Mouse (Mus musculus) megakaryocyte progenitor cell, adult 5-6 weeks (primary cell): ENCODE results near the gene B9d1. TPM values are rescaled to one million over a fixed set of nuclear protein-coding genes. Genes with fewer than 3 reads are reported as not detected.
A peak's percentile ranks its signal among the peaks of the same experiment; 100 is the strongest.

Source experiments
- ATAC-seq: replicated peaks from 2 replicates; pipeline ENCODE4 v1.8.0; 2016; ENCODE audit warnings: mild to moderate bottlenecking, moderate TSS enrichment, inconsistent platforms; ENCODE audit not compliant: poor library complexity
- total RNA-seq, 2 experiments: library from RNA; stranded (forward) in 1 of 2; stranded (reverse) in 1 of 2; fragments of 157-497, 149-512 nt in 1 of 2; fragments of 200-1000 nt in 1 of 2; gene quantifications; 2 replicates each; pipeline versions ENCODE4 v1.2.3 to v1.2.4; 2015 to 2017

The B9d1 gene
- total RNA-seq, 2 experiments from 2014 or later = 0.92 to 1.3 TPM

DNA sequence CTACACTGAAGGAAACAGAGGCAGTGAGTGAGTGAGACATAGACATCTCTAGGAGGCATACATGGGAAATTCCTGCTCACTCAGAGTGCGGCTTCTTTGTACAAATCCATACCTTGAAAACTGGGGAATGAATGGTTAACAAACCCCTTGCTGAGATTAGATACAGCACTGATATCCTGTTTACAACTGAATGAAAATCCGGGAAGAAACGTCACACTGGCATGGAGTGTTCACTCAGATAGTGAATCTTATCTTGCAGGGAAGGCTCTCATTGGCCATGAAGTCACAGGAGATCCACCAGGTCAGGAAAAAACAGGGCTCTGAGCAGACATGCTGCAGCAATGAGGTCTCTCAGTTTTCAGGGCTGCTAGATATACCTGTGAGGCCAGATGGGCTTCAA lies 32.0 kb downstream of the B9d1 start:
- no peak for ATAC-seq

GRCm38 (mm10) chr11:61537362-61537761 lies 32.4 kb downstream of the B9d1 start:
- ATAC-seq = no peak

DNA sequence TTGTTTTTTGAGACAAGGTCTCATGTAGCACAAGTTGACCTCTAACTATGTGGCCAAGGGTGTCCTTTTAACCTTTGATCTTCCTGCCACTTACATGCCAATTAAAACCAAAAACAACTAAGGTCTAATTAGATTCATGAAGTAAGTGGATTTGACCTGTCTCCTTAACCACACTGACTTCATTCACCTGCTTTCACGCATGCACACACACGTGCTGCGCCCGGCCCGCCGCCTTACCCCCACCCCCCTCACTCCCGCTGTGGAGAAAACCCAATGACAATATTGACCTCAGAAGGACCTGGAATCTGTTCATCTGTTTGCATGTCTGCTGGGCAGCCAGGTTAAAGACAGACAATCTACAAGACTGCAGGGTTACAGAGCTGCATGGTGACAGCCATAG lies 35.7 kb downstream of the B9d1 start:
- ATAC-seq = no peak

- ATAC-seq = no peak
These were observed 36.2 kb downstream of the B9d1 start for GRCm38 (mm10) chr11:61541106-61541505.

DNA sequence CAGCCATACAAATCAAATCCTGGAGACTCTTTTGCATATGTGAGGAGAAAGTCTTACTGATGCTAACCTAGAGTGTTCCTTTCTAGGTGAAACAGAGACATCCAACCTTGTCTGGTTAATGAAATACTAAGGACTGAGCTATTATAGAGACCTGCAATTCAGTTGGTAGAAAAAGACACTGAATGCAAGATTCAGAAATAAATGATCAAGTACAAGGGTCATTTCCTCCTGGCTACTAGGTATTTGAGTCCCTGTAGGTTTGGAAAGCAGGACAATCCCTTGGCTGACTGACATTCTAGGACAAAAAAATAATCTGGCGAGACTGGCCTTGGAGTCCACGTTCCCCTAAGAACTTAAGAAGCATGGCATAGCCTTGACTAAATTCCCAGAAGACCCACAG lies 40.6 kb downstream of the B9d1 start:
- ATAC-seq = no peak

GRCm38 (mm10) chr11:61546452-61546851 lies 41.5 kb downstream of the B9d1 start:
- no peak for ATAC-seq

GRCm38 (mm10) chr11:61547710-61548109 lies 42.8 kb downstream of the B9d1 start:
- ATAC-seq = no peak

DNA sequence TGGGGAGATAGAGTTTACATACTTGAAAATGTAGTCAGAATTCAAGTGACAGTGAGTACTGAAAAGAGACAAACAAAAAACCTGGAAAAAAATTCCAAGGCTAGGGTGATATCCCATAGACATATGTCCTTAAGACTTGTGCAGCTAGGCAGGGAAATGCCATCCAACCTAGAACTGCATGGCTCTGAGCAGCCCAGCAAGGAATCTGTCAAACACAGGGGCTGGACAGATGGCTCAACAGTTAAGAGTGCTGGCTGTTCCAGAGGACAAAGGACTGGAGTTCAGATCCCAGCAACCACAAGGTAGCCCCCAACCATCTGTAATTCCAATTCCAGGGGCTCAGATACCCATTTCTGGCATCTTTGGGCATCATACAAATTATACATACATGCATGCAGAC lies 45.7 kb downstream of the B9d1 start:
- ATAC-seq = no peak

DNA sequence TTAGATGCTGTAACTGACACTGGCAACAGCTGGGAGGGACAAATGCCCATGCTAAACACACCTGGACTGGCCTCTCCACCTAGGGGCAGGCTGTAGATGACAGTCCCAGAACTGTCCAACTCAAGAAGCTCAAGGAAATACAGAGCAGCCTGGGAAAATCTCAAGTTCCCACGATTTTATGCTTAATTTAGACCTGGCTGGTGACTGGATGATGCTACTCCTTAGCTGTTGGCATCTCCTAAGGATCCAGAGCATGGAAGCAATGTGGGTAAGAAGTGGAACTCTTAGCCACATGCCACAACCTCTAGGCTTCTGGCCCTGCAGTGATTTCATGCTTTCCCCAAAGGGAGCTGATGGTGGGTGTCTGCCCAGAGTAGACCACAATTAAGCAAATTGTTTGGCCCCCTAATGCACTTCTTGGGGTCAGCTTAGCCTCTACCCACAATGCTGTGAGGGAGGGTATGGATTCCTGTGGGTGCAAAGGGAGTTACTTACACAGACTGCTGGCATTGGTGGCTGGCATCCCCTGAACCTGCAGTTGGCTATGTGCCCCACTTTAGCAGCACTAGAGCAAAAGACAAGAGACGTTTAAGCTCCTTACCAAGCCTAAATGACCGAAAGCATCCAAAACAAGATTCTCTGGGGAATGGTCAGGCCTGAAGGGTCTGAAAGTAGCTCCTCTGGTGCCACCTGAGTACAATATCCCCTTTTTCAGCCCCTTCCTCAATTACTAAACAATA lies 48.2 kb downstream of the B9d1 start:
- ATAC-seq = no peak

- ATAC-seq = no peak
These were observed 54.6 kb downstream of the B9d1 start for GRCm38 (mm10) chr11:61559572-61559971.

- 0 out of 2 replicates have a peak, but pooled peaks have one; percentile 20 for ATAC-seq
These were observed 57.5 kb downstream of the B9d1 start for GRCm38 (mm10) chr11:61562421-61562820.

Other genes with a start within 250 kb of the B9d1 start
- gene Aldh3a2, start 237.7 kb upstream of the B9d1 start, total RNA-seq (2015) = 20.2 and 25.5 TPM in 2 replicates
- 17.3 and 17.6 TPM in 2 replicates for gene Aldh3a2, start 237.7 kb upstream of the B9d1 start, total RNA-seq (2017)
- gene Slc47a2, start 162.3 kb upstream of the B9d1 start, total RNA-seq (2015) = not detected in 2 replicates
- gene Slc47a2, start 162.3 kb upstream of the B9d1 start, total RNA-seq (2017) = not detected in 2 replicates
- not detected in 2 replicates for gene Slc47a1, start 126.8 kb upstream of the B9d1 start, total RNA-seq (2015)
- gene Slc47a1, start 126.8 kb upstream of the B9d1 start, total RNA-seq (2017) = not detected in 2 replicates
- not detected in 2 replicates for gene Rnf112, start 51.0 kb upstream of the B9d1 start, total RNA-seq (2015)
- gene Rnf112, start 51.0 kb upstream of the B9d1 start, total RNA-seq (2017) = not detected in 2 replicates
- gene Mfap4, start 19.7 kb upstream of the B9d1 start, total RNA-seq (2015) = not detected in 2 replicates
- not detected in 2 replicates for gene Mfap4, start 19.7 kb upstream of the B9d1 start, total RNA-seq (2017)
- 6.2 and 7.9 TPM in 2 replicates for gene Mapk7, start 10.7 kb upstream of the B9d1 start, total RNA-seq (2015)
- 10.3 and 12.0 TPM in 2 replicates for gene Mapk7, start 10.7 kb upstream of the B9d1 start, total RNA-seq (2017)
- 0.05 TPM in 1 of 2 replicates, not detected in the other for gene Epn2, start 74.5 kb downstream of the B9d1 start, total RNA-seq (2015)
- gene Epn2, start 74.5 kb downstream of the B9d1 start, total RNA-seq (2017) = 0.34 TPM in 1 of 2 replicates, not detected in the other
- 0.07 and 0.73 TPM in 2 replicates for gene Grap, start 148.1 kb downstream of the B9d1 start, total RNA-seq (2015)
- 0.37 and 1.4 TPM in 2 replicates for gene Grap, start 148.1 kb downstream of the B9d1 start, total RNA-seq (2017)
- not detected in 2 replicates for gene Fam83g, start 178.9 kb downstream of the B9d1 start, total RNA-seq (2015)
- gene Fam83g, start 178.9 kb downstream of the B9d1 start, total RNA-seq (2017) = 0.10 TPM in 1 of 2 replicates, not detected in the other
- not detected in 2 replicates for gene Slc5a10, start 215.7 kb downstream of the B9d1 start, total RNA-seq (2015)
- not detected in 2 replicates for gene Slc5a10, start 215.7 kb downstream of the B9d1 start, total RNA-seq (2017)